Mouse (Mus musculus) heart, postnatal 0 days (tissue): ENCODE measurements around the gene Tmem106c. TPM values are rescaled to one million over a fixed set of nuclear protein-coding genes. Genes with fewer than 3 reads are reported as not detected.

Experiments
- ATAC-seq: fragments of 200-750 bp; cut with Nextera tagmentation; 2 replicates; pipeline ENCODE4 v1.8.0; 2017; ENCODE audit warnings: low read depth, moderate number of reproducible peaks, moderate library complexity; ENCODE audit not compliant: insufficient read depth
- DNase-seq: peaks from one replicate; pipeline ENCODE4 v3.0.0-alpha.2; 2016; ENCODE audit warnings: low spot score
- H3K27ac ChIP-seq: fragments of 300-500 bp; sonication (generic); 2 replicates; pipeline ENCODE4 v1.5.1; 2014; ENCODE audit warnings: low read depth, mild to moderate bottlenecking
- H3K27me3 ChIP-seq: fragments of 300-500 bp; sonication (generic); 2 replicates; pipeline ENCODE4 v1.6.1; 2014; ENCODE audit warnings: low read length, mixed read lengths; ENCODE audit not compliant: control insufficient read depth, insufficient read depth
- H3K36me3 ChIP-seq: fragments of 300-500 bp; sonication (generic); replicated peaks from 2 replicates; pipeline ENCODE4 v1.6.1; 2014; ENCODE audit warnings: low read length, mixed read lengths; ENCODE audit not compliant: control insufficient read depth, insufficient read depth
- H3K4me1 ChIP-seq: fragments of 300-500 bp; sonication (generic); 2 replicates; pipeline ENCODE4 v1.6.1; 2014; ENCODE audit warnings: antibody characterized with exemption; ENCODE audit not compliant: control insufficient read depth, insufficient read depth
- H3K4me2 ChIP-seq: fragments of 300-500 bp; sonication (generic); 2 replicates; pipeline ENCODE4 v1.6.1; 2014; ENCODE audit warnings: low read depth, mild to moderate bottlenecking, low read length, moderate library complexity
- H3K4me3 ChIP-seq: fragments of 300-500 bp; sonication (generic); 2 replicates; pipeline ENCODE4 v1.5.1; 2014; ENCODE audit warnings: low read depth, low read length
- H3K9ac ChIP-seq: fragments of 300-500 bp; sonication (generic); replicated peaks from 2 replicates; pipeline ENCODE4 v1.6.1; 2014; ENCODE audit warnings: low read depth, low read length, mixed read lengths
- H3K9me3 ChIP-seq: fragments of 300-500 bp; sonication (generic); replicated peaks from 2 replicates; pipeline ENCODE4 v1.6.1; 2016; ENCODE audit warnings: low read length; ENCODE audit not compliant: control insufficient read depth
- CTCF ChIP-seq: IDR thresholded peaks from 2 replicates; pipeline ENCODE4 v1.5.1; 2016; ENCODE audit warnings: antibody characterized with exemption, control low read depth, low read depth
- EP300 ChIP-seq: IDR thresholded peaks from 2 replicates; pipeline ENCODE4 v1.6.1; 2016; ENCODE audit warnings: antibody characterized with exemption, low read depth
- WGBS: fragments of 180-500 bp; shearing (Covaris S2); extraction: QIAGEN DNeasy Blood & Tissue Kit; methylation state at CpG from one replicate; pipeline ENCODE4 v1.1.7; 2014; 5-methylcytosine and 5-hydroxymethylcytosine counted together
- polyA plus RNA-seq: library from polyadenylated mRNA; unstranded; fragments of >200 nt; fragmentation: Nextera tagmentation; extraction: Ambion mirVana; gene quantifications from 2 replicates; pipeline ENCODE4 v1.2.1, GENCODE M21; 2015
- total RNA-seq: library from RNA; depleted of rRNA; stranded (reverse); fragments of >200 nt; gene quantifications from 2 replicates; pipeline ENCODE4 v1.2.3, GENCODE M21; 2014; ENCODE audit warnings: low replicate concordance

Gene Tmem106c
- total and polyA plus RNA-seq, 2 experiments from 2014 or later = 33.1 to 94.1 TPM

DNA sequence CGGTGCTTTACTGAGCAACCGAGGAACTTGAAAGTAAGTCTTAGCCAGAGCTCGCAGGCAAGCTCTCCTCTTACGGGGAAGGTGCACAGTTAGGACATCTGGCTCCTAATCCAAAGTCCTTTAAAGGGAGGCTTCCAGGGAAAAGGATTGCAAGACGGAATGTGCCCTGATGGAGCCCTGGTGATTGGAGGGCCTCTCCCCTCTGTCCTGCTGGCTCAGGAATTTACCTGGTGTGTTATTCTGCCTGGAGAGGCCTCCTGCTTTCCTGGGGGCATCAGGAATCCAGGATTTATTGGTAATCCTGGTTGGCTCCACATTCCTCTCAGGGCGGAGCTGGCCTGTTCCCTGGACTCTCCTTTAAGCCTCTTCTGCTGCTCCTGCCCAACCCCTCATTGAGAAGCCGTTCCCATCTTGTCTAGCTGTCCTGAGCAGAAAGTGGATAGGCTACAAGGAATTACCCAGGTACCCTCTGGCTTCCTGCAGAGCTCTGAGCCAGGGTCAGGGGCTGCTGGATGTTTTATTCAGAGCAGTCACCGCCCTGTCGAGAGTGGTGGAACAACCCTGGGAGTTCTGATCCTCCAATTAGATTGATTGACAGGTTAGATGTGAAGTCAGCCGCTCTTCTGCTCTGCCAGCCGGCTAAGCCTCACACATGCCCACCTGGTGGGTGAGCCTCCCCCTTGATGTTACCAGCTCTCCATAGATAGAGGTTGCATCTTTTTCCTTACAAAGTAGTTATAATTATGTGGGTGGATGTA lies 9.4 kb downstream of the Tmem106c start:
- no peak for ATAC-seq
- TF ChIP-seq CTCF (no peak), EP300 (no peak)

DNA sequence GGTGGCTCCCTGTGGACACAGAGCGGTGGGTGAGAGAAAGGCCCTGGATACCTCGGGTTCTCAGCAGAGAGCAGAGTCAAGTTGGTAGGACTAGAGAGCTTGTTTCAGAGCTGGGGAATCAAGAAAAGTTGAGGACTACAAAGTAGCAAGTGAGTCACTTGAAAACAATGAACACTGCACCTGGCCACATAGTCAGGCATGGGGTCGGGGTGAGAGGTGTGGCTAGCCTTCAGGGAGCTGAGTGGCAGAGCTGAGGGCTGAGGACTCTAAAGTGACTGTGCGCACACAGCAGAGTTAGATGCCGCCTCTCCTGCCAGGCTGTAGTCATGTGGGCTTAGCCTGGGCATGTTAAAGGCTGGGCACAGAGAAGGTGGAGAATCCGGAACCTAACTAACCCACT lies 17.6 kb downstream of the Tmem106c start:
- TF ChIP-seq CTCF (no peak), EP300 (no peak)
- peaks cover 9% of the 10 kb centered on the region; the same call in 1 of the 2 replicates for H3K9me3 ChIP-seq
- 74% methylated on average over 6 of the region's 6 CpGs for WGBS
- H3K36me3 ChIP-seq = no peaks in the 10 kb centered on the region
- ATAC-seq (no peak), DNase-seq (no peak)
- no peak overlapping the region for H3K27ac ChIP-seq
- H3K4me1 ChIP-seq = no peaks in the 10 kb centered on the region
- H3K4me2 ChIP-seq = no peak overlapping the region
- no peaks in the 10 kb centered on the region for H3K27me3 ChIP-seq
- no peak overlapping the region for H3K9ac ChIP-seq
- no peak overlapping the region for H3K4me3 ChIP-seq

More for the DNA sequence above, 9.4 kb downstream of the Tmem106c start:
- Histone ChIP-seq H3K27me3 (no peaks in the 10 kb centered on the region), H3K27ac (no peak overlapping the region), H3K4me2 (no peak overlapping the region), H3K9ac (no peak overlapping the region), H3K4me1 (no peaks in the 10 kb centered on the region), H3K4me3 (no peak overlapping the region), H3K36me3 (peaks cover 6% of the 10 kb centered on the region; the same call in 1 of the 2 replicates), H3K9me3 (no peaks in the 10 kb centered on the region)
- 57% methylated on average over 11 of the region's 11 CpGs for WGBS
- no peak for DNase-seq

DNA sequence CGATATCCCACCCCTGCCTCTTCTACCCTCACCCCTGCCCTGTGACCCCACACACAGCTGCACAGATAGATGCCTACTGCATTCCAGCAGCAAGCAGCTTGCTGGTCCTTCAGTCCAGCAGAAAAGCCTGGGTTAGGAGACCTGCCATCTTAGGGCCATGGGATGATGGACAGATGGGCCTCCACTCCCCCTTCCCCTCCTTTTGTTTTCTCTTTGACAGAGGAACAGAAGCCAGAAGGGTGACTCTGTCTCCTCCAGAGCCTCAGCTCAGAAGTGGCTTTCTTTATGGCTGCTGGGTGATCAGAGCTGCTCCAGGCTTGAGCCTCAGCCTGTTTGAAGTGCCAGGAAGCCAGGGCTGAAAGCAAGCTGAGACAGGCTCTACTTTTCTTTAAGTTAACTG lies 25.5 kb downstream of the Tmem106c start:
- no peaks in the 10 kb centered on the region for H3K36me3 ChIP-seq
- H3K9me3 ChIP-seq = no peaks in the 10 kb centered on the region
- H3K4me2 ChIP-seq = no peak overlapping the region
- no peak for TF ChIP-seq CTCF
- TF ChIP-seq EP300 = no peak
- H3K4me1 ChIP-seq = no peaks in the 10 kb centered on the region
- DNase-seq = no peak
- no peaks in the 10 kb centered on the region for H3K27me3 ChIP-seq
- no peak overlapping the region for H3K4me3 ChIP-seq
- no peak overlapping the region for H3K9ac ChIP-seq
- no peak for ATAC-seq
- no peak overlapping the region for H3K27ac ChIP-seq
- WGBS = 74% methylated on average over 1 of the region's 1 CpGs

GRCm38 (mm10) chr15:97990124-97990523 lies 26.1 kb downstream of the Tmem106c start:
- Histone ChIP-seq H3K9ac (no peak overlapping the region), H3K27me3 (no peaks in the 10 kb centered on the region), H3K36me3 (no peaks in the 10 kb centered on the region), H3K4me2 (no peak overlapping the region), H3K4me3 (no peak overlapping the region), H3K27ac (no peak overlapping the region), H3K4me1 (no peaks in the 10 kb centered on the region), H3K9me3 (no peaks in the 10 kb centered on the region)
- ATAC-seq = no peak
- TF ChIP-seq CTCF (no peak), EP300 (no peak)
- 28% methylated on average over 6 of the region's 6 CpGs for WGBS
- no peak for DNase-seq

DNA sequence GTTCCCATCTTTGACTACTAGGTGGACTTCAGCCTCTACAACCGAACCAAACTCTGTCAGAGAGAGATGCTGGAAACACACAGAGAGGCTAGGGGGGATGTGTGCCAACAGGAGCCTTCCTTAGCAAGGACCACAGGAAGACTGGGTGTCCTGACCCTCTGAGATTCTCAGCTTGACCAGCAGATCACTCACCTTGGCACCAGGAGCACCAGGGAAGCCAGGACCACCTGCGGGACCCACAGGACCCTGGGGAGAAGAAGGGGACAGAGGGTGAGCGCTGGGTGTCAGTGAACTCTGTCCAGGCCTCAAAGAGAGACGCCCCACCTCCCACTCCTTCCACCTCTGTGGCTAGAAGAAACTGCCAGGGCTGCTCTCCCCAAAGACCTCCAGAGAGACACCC lies 26.7 kb downstream of the Tmem106c start:
- no peak for DNase-seq
- 49% methylated on average over 4 of the region's 4 CpGs for WGBS
- Histone ChIP-seq H3K4me3 (no peak overlapping the region), H3K27me3 (no peaks in the 10 kb centered on the region), H3K9ac (no peak overlapping the region), H3K4me1 (no peaks in the 10 kb centered on the region), H3K27ac (no peak overlapping the region), H3K36me3 (no peaks in the 10 kb centered on the region), H3K4me2 (no peak overlapping the region), H3K9me3 (no peaks in the 10 kb centered on the region)
- no peak for ATAC-seq
- TF ChIP-seq CTCF (no peak), EP300 (no peak)
